In the genomic region with DNA sequence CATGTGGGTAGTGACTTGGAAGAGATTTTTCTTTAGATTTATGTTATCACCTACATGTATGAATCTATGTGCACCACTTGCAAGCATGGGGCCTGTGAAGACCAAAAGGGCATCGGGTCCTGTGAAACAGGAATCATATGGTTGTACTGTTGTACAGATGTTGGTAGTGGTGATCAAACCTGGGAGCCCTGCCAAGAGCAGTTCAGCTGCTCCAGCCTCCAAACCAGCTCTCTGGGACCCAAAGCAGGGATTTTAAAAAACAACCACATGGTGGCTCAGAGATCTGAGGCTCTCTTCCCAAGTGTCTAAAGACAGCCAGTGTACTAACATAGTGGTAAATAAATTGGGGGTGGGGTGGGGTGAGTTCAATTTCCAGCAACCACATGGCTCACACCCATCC, we compare ENCODE assay signal across 27 mouse cellular contexts. TPM values are rescaled to one million over a fixed set of nuclear protein-coding genes. Genes with fewer than 3 reads are reported as not detected.
A peak's percentile ranks its signal among the peaks of the same experiment; 100 is the strongest.
DNase-seq lines count a peak whose midpoint lies in the region; ATAC-seq and TF ChIP-seq lines count a peak whose summit lies in the region.
"Had no signal": no experiment of that assay in that cellular context is flagged by ENCODE, and none has a peak within 500 bp of the region (broad histone marks: within the 10 kb centered on the region; RNA-seq: fewer than 3 reads in every experiment).

No protein-coding gene starts in this region.

- no peak overlapping the region for H3K4me3 ChIP-seq in limb, embryonic 14.5 days (replicated peaks; ENCODE audit: low read length)
- H3K4me3 ChIP-seq in limb, embryonic 10.5 days, result no peak overlapping the region
- H3K4me3 ChIP-seq: embryonic facial prominence, embryonic 13.5 days; forebrain, embryonic 13.5 days; forebrain, embryonic 15.5 days had no signal

- no peaks in the 10 kb centered on the region for H3K4me1 ChIP-seq in limb, embryonic 14.5 days (ENCODE audit: control insufficient read depth, insufficient read depth, low read length)
- no peaks in the 10 kb centered on the region for H3K4me1 ChIP-seq in limb, embryonic 10.5 days
- H3K4me1 ChIP-seq: forebrain, embryonic 13.5 days; forebrain, embryonic 15.5 days had no signal

- DNase-seq in limb, embryonic 14.5 days (ENCODE audit: low spot score), result peak; percentile 55
- DNase-seq in limb, embryonic 10.5 days (ENCODE audit: low spot score), result no peak
- peak; percentile 19 for DNase-seq in lung, postnatal 10 days
- no peak for DNase-seq in lung, postnatal 4 days
- peak; percentile 74 for DNase-seq in NIH3T3 (ENCODE audit: low read depth)
- DNase-seq in layer of hippocampus, postnatal 10 days (ENCODE audit: low spot score in 2 of 2), result no peak
- DNase-seq in heart, adult 8-10 months (ENCODE audit: low spot score), result no peak
- DNase-seq: adrenal gland, adult 8-10 months; adrenal gland, postnatal 14 days; adrenal gland, postnatal 36 days; B cell, adult 2 months; cerebellum, adult 11-12 months; cerebellum, adult 2 months; cerebellum, adult 9-10 months; cerebellum, postnatal 10 days; cerebellum, postnatal 25 days; forebrain, postnatal 0 days had no signal

- WGBS in limb, embryonic 14.5 days, result 46% methylated on average over 1 of the region's 1 CpGs
- 88% methylated on average over 1 of the region's 1 CpGs for WGBS in limb, embryonic 10.5 days

- H3K4me2 ChIP-seq in limb, embryonic 14.5 days (replicated peaks; ENCODE audit: low read depth, low read length, severe bottlenecking), result no peak overlapping the region
- H3K4me2 ChIP-seq: embryonic facial prominence, embryonic 13.5 days; forebrain, embryonic 13.5 days; forebrain, embryonic 15.5 days had no signal

- H3K9ac ChIP-seq in limb, embryonic 14.5 days (ENCODE audit: low read depth, low read length, severe bottlenecking), result no peak overlapping the region
- H3K9ac ChIP-seq: embryonic facial prominence, embryonic 13.5 days; forebrain, embryonic 13.5 days; forebrain, embryonic 15.5 days; forebrain, postnatal 0 days had no signal

- H3K27me3 ChIP-seq in limb, embryonic 14.5 days (ENCODE audit: control insufficient read depth, insufficient read depth, low read length), result no peaks in the 10 kb centered on the region
- H3K27me3 ChIP-seq in limb, embryonic 10.5 days (ENCODE audit: low read depth, poor library complexity, severe bottlenecking), result no peaks in the 10 kb centered on the region
- H3K27me3 ChIP-seq: embryonic facial prominence, embryonic 13.5 days; forebrain, embryonic 15.5 days had no signal

- H3K9me3 ChIP-seq in limb, embryonic 14.5 days (ENCODE audit: control insufficient read depth, low read length), result no peaks in the 10 kb centered on the region
- no peaks in the 10 kb centered on the region for H3K9me3 ChIP-seq in limb, embryonic 10.5 days (replicated peaks)
- H3K9me3 ChIP-seq: embryonic facial prominence, embryonic 13.5 days; forebrain, embryonic 13.5 days; forebrain, embryonic 15.5 days; G1E had no signal

- H3K36me3 ChIP-seq in limb, embryonic 14.5 days (ENCODE audit: control insufficient read depth, insufficient read depth, low read length), result no peaks in the 10 kb centered on the region
- H3K36me3 ChIP-seq in limb, embryonic 10.5 days, result no peaks in the 10 kb centered on the region
- H3K36me3 ChIP-seq: embryonic facial prominence, embryonic 13.5 days; forebrain, embryonic 15.5 days; G1E had no signal

- H3K27ac ChIP-seq in limb, embryonic 14.5 days (replicated peaks; ENCODE audit: low read depth, low read length), result no peak overlapping the region
- H3K27ac ChIP-seq in limb, embryonic 10.5 days, result no peak overlapping the region
- H3K27ac ChIP-seq: embryonic facial prominence, embryonic 13.5 days; forebrain, embryonic 13.5 days; forebrain, embryonic 15.5 days had no signal

- no peak for TF ChIP-seq POLR2A in limb, embryonic 14.5 days (IDR thresholded peaks at IDR 0.05; ENCODE audit: borderline replicate concordance, extremely low read depth, insufficient read depth, insufficient read length)

- no peak for ATAC-seq in limb, embryonic 14.5 days (ENCODE audit: low FRiP score, low read depth)
- ATAC-seq: CD4-positive, CD25-positive, alpha-beta regulatory T cell, adult 4 months; forebrain, embryonic 13.5 days; forebrain, embryonic 15.5 days; forebrain, postnatal 0 days had no signal

RNA-seq across cellular contexts. Expression of gene Calcoco2, which starts 3.4 kb away (rescaled TPM):
- not detected in 2 replicates for polyA plus RNA-seq in limb, embryonic 14.5 days (2012; rRNA removed)
- polyA plus RNA-seq in limb, embryonic 14.5 days (2014; fragmentation: Nextera tagmentation; extraction: Ambion mirVana), result not detected in 2 replicates
- polyA plus RNA-seq in limb, embryonic 10.5 days (2016; fragmentation: Nextera tagmentation; extraction: Ambion mirVana), result not detected in 2 replicates
- not detected for total RNA-seq in layer of hippocampus, postnatal 10 days (2021)
- total RNA-seq in heart, adult 8-10 months (2022), result under 1 TPM in 1 of 4 experiments, not detected in 3; 0.29 TPM
- total RNA-seq: adrenal gland, adult 18-20 months; adrenal gland, adult 8-10 months; adrenal gland, postnatal 14 days; adrenal gland, postnatal 36 days; CH12.LX; forebrain, postnatal 0 days; G1E had no signal
- polyA plus RNA-seq: CD4-positive, CD25-positive, alpha-beta regulatory T cell, adult 4 months; cerebellum, adult 2 months; cortical plate, adult 2 months; embryonic facial prominence, embryonic 11.5 days; embryonic facial prominence, embryonic 13.5 days; forebrain, embryonic 11.5 days; forebrain, embryonic 13.5 days; forebrain, embryonic 15.5 days; G1E had no signal

RNA-seq across cellular contexts. Expression of gene Ttll6, which starts 25.2 kb away (rescaled TPM):
- 0.04 and 0.05 TPM in 2 replicates for polyA plus RNA-seq in limb, embryonic 14.5 days (2012; rRNA removed)
- polyA plus RNA-seq in limb, embryonic 14.5 days (2014; fragmentation: Nextera tagmentation; extraction: Ambion mirVana), result not detected in 2 replicates
- not detected in 2 replicates for polyA plus RNA-seq in limb, embryonic 10.5 days (2016; fragmentation: Nextera tagmentation; extraction: Ambion mirVana)
- under 1 TPM; 0.42 to 0.55 TPM for total RNA-seq in layer of hippocampus, postnatal 10 days (2021)
- under 1 TPM in 1 of 4 experiments, not detected in 3; 0.14 TPM for total RNA-seq in heart, adult 8-10 months (2022)
- total RNA-seq: adrenal gland, adult 18-20 months; adrenal gland, adult 8-10 months; adrenal gland, postnatal 14 days; adrenal gland, postnatal 36 days; CH12.LX; G1E had no signal
- polyA plus RNA-seq: CD4-positive, CD25-positive, alpha-beta regulatory T cell, adult 4 months; embryonic facial prominence, embryonic 11.5 days; forebrain, embryonic 11.5 days; G1E had no signal

RNA-seq across cellular contexts. Expression of gene Atp5g1, which starts 32.9 kb away (rescaled TPM):
- polyA plus RNA-seq in limb, embryonic 14.5 days (2012; rRNA removed), result 265 and 369 TPM in 2 replicates
- polyA plus RNA-seq in limb, embryonic 14.5 days (2014; fragmentation: Nextera tagmentation; extraction: Ambion mirVana), result 678 and 741 TPM in 2 replicates
- polyA plus RNA-seq in limb, embryonic 10.5 days (2016; fragmentation: Nextera tagmentation; extraction: Ambion mirVana), result 569 and 674 TPM in 2 replicates
- total RNA-seq in layer of hippocampus, postnatal 10 days (2021), result 100 to 1,000 TPM; 583 to 624 TPM
- total RNA-seq in heart, adult 8-10 months (2022), result 1,000 to 10,000 TPM; 3,689 to 3,785 (median 3,746) TPM

RNA-seq across cellular contexts. Expression of gene Ube2z, which starts 43.2 kb away (rescaled TPM):
- polyA plus RNA-seq in limb, embryonic 14.5 days (2012; rRNA removed), result 68.9 and 72.6 TPM in 2 replicates
- 40.9 and 41.3 TPM in 2 replicates for polyA plus RNA-seq in limb, embryonic 14.5 days (2014; fragmentation: Nextera tagmentation; extraction: Ambion mirVana)
- polyA plus RNA-seq in limb, embryonic 10.5 days (2016; fragmentation: Nextera tagmentation; extraction: Ambion mirVana), result 37.5 and 38.3 TPM in 2 replicates
- total RNA-seq in layer of hippocampus, postnatal 10 days (2021), result 10 to 100 TPM; 56.6 to 57.8 TPM
- total RNA-seq in heart, adult 8-10 months (2022), result 10 to 100 TPM; 28.1 to 32.7 (median 30.7) TPM

Comparison
In these comparisons a context has a peak if more than half of its experiments do, and no peak if none do; other contexts are left out.
1. DNase-seq: peak in limb, embryonic 14.5 days (single experiment), lung, postnatal 10 days (single experiment) and NIH3T3 (single experiment); none in limb, embryonic 10.5 days (single experiment), lung, postnatal 4 days (0 of 2), layer of hippocampus, postnatal 10 days (0 of 2) and heart, adult 8-10 months (single experiment).
2. RNA of gene Atp5g1, which starts 32.9 kb away (total RNA-seq): 3,689 to 3,785 TPM in heart, adult 8-10 months; 583 to 624 TPM in layer of hippocampus, postnatal 10 days; every median in the first group is over 4 times any median in the second.